Mouse (Mus musculus) liver, embryonic 14.5 days (tissue): Measurements from ENCODE around the gene As3mt. TPM values are rescaled to one million over a fixed set of nuclear protein-coding genes. Genes with fewer than 3 reads are reported as not detected.

Experiments used
- ATAC-seq: fragments of 200-750 bp; cut with Nextera tagmentation; 2 replicates; pipeline ENCODE4 v1.8.0; 2017; ENCODE audit warnings: moderate number of reproducible peaks, mild to moderate bottlenecking, moderate library complexity; ENCODE audit not compliant: insufficient read depth
- DNase-seq, 3 experiments: peaks; one replicate each; pipeline ENCODE4 v3.0.0-alpha.2; 2012 to 2013; ENCODE audit warnings: low read depth in 3 of 3, low spot score in 3 of 3
- H3K27ac ChIP-seq: fragments of 300-500 bp; sonication (generic); 2 replicates; pipeline ENCODE4 v1.5.1; 2014; ENCODE audit warnings: moderate library complexity, mild to moderate bottlenecking, control low read depth, inconsistent platforms
- H3K27me3 ChIP-seq: fragments of 300-500 bp; sonication (generic); 2 replicates; pipeline ENCODE4 v1.6.1; 2014; ENCODE audit warnings: mild to moderate bottlenecking, low read length, moderate library complexity; ENCODE audit not compliant: control insufficient read depth, insufficient read depth
- H3K36me3 ChIP-seq: fragments of 300-500 bp; sonication (generic); replicated peaks from 2 replicates; pipeline ENCODE4 v1.6.1; 2014; ENCODE audit warnings: low read depth; ENCODE audit not compliant: control insufficient read depth, insufficient read depth
- H3K4me1 ChIP-seq, 2 experiments: fragments of 200-500 bp in 1 of 2; fragments of 300-500 bp in 1 of 2; sonication (generic) in 1 of 2; replicated peaks; 2 replicates each; pipeline ENCODE4 v1.6.1; 2012 to 2014; ENCODE audit warnings: antibody characterized with exemption in 1 of 2, inconsistent platforms in 1 of 2, low read length in 1 of 2; ENCODE audit not compliant: control insufficient read depth in 2 of 2, insufficient read depth in 2 of 2
- H3K4me2 ChIP-seq: fragments of 300-500 bp; sonication (generic); 2 replicates; pipeline ENCODE4 v1.6.1; 2014; ENCODE audit warnings: low read depth, mild to moderate bottlenecking, control low read depth, moderate library complexity
- H3K4me3 ChIP-seq, 2 experiments: fragments of 200-500 bp in 1 of 2; fragments of 300-500 bp in 1 of 2; sonication (generic) in 1 of 2; 2 replicates each; pipeline ENCODE4 v1.5.1; 2012 to 2014; ENCODE audit warnings: low read depth in 2 of 2, low read length in 2 of 2, mild to moderate bottlenecking in 2 of 2, control low read depth in 1 of 2, inconsistent platforms in 1 of 2, moderate library complexity in 1 of 2; ENCODE audit not compliant: insufficient read depth in 1 of 2
- H3K9ac ChIP-seq: fragments of 300-500 bp; sonication (generic); replicated peaks from 2 replicates; pipeline ENCODE4 v1.6.1; 2014; ENCODE audit warnings: mild to moderate bottlenecking, control low read depth, moderate library complexity
- H3K9me3 ChIP-seq: fragments of 300-500 bp; sonication (generic); 2 replicates; pipeline ENCODE4 v1.6.1; 2016; ENCODE audit warnings: low read length, mixed read lengths; ENCODE audit not compliant: control insufficient read depth
- CTCF ChIP-seq: IDR thresholded peaks from 2 replicates; pipeline ENCODE4 v1.5.1; 2016; ENCODE audit warnings: antibody characterized with exemption, low read depth, control low read depth
- EP300 ChIP-seq: IDR thresholded peaks from 2 replicates; pipeline ENCODE4 v1.6.1; 2016; ENCODE audit warnings: antibody characterized with exemption, low read depth
- WGBS: fragments of 180-500 bp; shearing (Covaris S2); extraction: QIAGEN DNeasy Blood & Tissue Kit; methylation state at CpG from one replicate; pipeline ENCODE4 v1.1.7; 2014; ENCODE audit not compliant: insufficient replicate concordance; 5-methylcytosine and 5-hydroxymethylcytosine counted together
- polyA plus RNA-seq, 2 experiments: library from polyadenylated mRNA; depleted of rRNA in 1 of 2; stranded (reverse) in 1 of 2; unstranded in 1 of 2; fragments of >200 nt; fragmentation: Nextera tagmentation in 1 of 2; extraction: Ambion mirVana in 1 of 2; gene quantifications; 2 replicates each; pipeline versions ENCODE4 v1.2.1 to v1.2.3; 2012 to 2014

As3mt gene
- polyA plus RNA-seq (2012; rRNA removed) (3.8 and 5.1 TPM in 2 replicates), polyA plus RNA-seq (2014; fragmentation: Nextera tagmentation; extraction: Ambion mirVana) (12.8 and 13.4 TPM in 2 replicates)

DNA sequence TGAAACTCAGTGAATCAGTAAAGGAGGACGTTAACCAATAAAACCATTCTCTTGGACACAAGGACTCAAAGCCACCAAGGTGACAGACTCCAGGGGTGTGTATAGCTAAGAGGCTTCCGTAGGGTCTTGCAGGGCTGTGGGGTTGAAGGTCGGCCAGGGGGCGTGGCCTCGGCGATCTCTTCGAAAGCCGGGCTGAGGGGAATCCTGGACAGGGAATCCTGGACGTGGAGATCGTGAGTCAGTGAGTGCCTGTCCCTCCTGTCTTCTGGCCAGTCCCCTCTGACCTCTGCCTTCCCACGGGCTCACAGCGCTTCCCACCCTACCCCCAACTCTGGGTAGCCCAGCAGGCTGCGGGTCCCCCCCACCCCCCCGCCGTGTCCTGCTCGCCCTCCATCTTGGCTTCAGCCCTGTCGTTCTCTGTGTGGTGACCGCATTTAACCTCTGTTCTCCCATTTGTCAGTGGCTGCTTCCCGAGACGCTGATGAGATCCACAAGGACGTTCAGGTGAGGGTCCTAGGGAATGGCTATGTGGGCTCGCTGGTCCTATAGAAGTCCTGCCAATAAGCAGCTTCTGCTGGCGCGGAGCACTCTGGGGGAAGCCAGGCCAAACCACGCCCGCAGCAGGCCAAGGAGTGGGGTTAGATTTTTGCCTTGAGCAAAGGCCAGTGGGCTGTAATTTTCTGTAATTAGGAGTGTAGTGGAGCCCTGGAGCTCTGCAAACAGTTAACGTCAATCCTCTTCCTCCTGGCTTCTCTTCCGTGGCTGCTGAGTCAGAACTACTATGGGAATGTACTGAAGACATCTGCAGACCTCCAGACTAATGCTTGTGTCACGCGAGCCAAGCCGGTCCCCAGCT, at the start of gene As3mt:
As3mt (plus strand) TSS at position 163 of the 856 bp plus-strand sequence.
- WGBS, result 9% methylated on average over 31 of the region's 31 CpGs
- peak within 1 kb of the TSS; percentile 73 for H3K4me2 ChIP-seq
- H3K4me3 ChIP-seq, result peak within 1 kb of the TSS; percentile 58 to 77
- no peak within 1 kb of the TSS for H3K27ac ChIP-seq
- no peaks in the 10 kb centered on the region for H3K9me3 ChIP-seq
- H3K9ac ChIP-seq, result peak within 1 kb of the TSS; percentile 66
- DNase-seq (peak in 1 of 3 experiments; percentile 35), ATAC-seq (peak; percentile 59; the same call in 1 of the 2 replicates)
- no peak for TF ChIP-seq CTCF
- no peak for TF ChIP-seq EP300
- peaks cover 0 to 22% of the 10 kb centered on the region in 2 experiments; a peak in 2 of 4 replicates for H3K4me1 ChIP-seq
- H3K27me3 ChIP-seq, result no peaks in the 10 kb centered on the region; the same call in 1 of the 2 replicates
- no peaks in the 10 kb centered on the region for H3K36me3 ChIP-seq

GRCm38 (mm10) chr19:46658348-46658747, 48.9 kb upstream of the As3mt start:
- H3K27me3 ChIP-seq, result no peaks in the 10 kb centered on the region
- ATAC-seq (no peak; the same call in 1 of the 2 replicates), DNase-seq (no peak)
- H3K9me3 ChIP-seq, result no peaks in the 10 kb centered on the region
- H3K4me1 ChIP-seq, result peaks cover 0 to 5% of the 10 kb centered on the region in 2 experiments; a peak in 1 of 4 replicates
- WGBS, result 85% methylated on average over 7 of the region's 7 CpGs
- H3K4me2 ChIP-seq, result no peak overlapping the region
- no peak for TF ChIP-seq EP300
- no peak for TF ChIP-seq CTCF
- H3K4me3 ChIP-seq, result no peak overlapping the region
- peaks cover 11% of the 10 kb centered on the region for H3K36me3 ChIP-seq
- H3K9ac ChIP-seq, result no peak overlapping the region
- no peak overlapping the region for H3K27ac ChIP-seq

- no peak for ATAC-seq
- H3K9ac ChIP-seq, result no peak overlapping the region
- 70% methylated on average over 9 of the region's 9 CpGs for WGBS
- DNase-seq, result no peak
- H3K9me3 ChIP-seq, result no peaks in the 10 kb centered on the region
- TF ChIP-seq EP300, result no peak
- H3K4me2 ChIP-seq, result no peak overlapping the region
- H3K4me1 ChIP-seq, result peaks cover 0 to 5% of the 10 kb centered on the region in 2 experiments; a peak in 1 of 4 replicates
- H3K27me3 ChIP-seq, result no peaks in the 10 kb centered on the region
- no peak overlapping the region for H3K27ac ChIP-seq
- peaks cover 9% of the 10 kb centered on the region for H3K36me3 ChIP-seq
- H3K4me3 ChIP-seq, result no peak overlapping the region
Measured at GRCm38 (mm10) chr19:46658851-46659250, 48.4 kb upstream of the As3mt start.

GRCm38 (mm10) chr19:46661511-46661910, 45.7 kb upstream of the As3mt start:
- Histone ChIP-seq H3K27ac (no peak overlapping the region), H3K9ac (no peak overlapping the region), H3K4me3 (no peak overlapping the region), H3K27me3 (no peaks in the 10 kb centered on the region), H3K36me3 (no peaks in the 10 kb centered on the region), H3K9me3 (no peaks in the 10 kb centered on the region), H3K4me2 (no peak overlapping the region), H3K4me1 (peaks cover 0 to 6% of the 10 kb centered on the region in 2 experiments; a peak in 2 of 4 replicates)
- TF ChIP-seq CTCF (no peak), EP300 (no peak)
- ATAC-seq (no peak), DNase-seq (no peak)
- WGBS, result 44% methylated on average over 4 of the region's 4 CpGs

DNA sequence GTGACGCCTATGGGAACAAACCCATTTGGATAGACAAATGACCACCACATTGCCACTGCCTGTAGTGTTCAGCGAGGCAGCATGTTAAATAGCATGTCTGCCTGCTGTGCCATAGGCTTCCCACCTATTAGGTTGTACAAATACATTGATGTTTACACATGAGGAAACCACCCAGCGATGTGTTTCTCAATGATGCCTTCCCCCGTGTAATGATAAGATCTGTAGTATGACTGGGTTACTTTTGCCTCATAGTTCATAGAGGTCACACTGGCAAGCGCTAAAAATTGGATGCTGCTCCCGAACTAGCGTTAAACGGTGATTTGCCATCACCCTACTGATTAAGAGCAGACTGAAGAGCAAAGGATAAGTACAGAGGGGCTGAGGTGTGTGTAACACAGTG, 45.0 kb upstream of the As3mt start:
- H3K36me3 ChIP-seq, result no peaks in the 10 kb centered on the region
- H3K9ac ChIP-seq, result no peak overlapping the region
- ATAC-seq (0 out of 2 replicates have a peak, but pooled peaks have one; percentile 29), DNase-seq (no peak)
- no peaks in the 10 kb centered on the region for H3K27me3 ChIP-seq
- no peak for TF ChIP-seq CTCF
- no peak for TF ChIP-seq EP300
- no peak overlapping the region for H3K4me2 ChIP-seq
- no peaks in the 10 kb centered on the region for H3K9me3 ChIP-seq
- H3K4me3 ChIP-seq, result no peak overlapping the region
- peaks cover 0 to 8% of the 10 kb centered on the region in 2 experiments; a peak in 2 of 4 replicates for H3K4me1 ChIP-seq
- H3K27ac ChIP-seq, result no peak overlapping the region
- 50% methylated on average over 8 of the region's 8 CpGs for WGBS
